Mouse (Mus musculus) C2C12 (cell line): ENCODE measurements around the gene Ccdc96. TPM values are rescaled to one million over a fixed set of nuclear protein-coding genes. Genes with fewer than 3 reads are reported as not detected.
A peak's percentile ranks its signal among the peaks of the same experiment; 100 is the strongest.

Experiments used
- H3K27me3 ChIP-seq: one replicate; pipeline ENCODE4 v1.6.1; 2011; ENCODE audit not compliant: control insufficient read depth, insufficient read depth, insufficient read length
- H3K36me3 ChIP-seq: one replicate; pipeline ENCODE4 v1.6.1; 2011; ENCODE audit not compliant: control insufficient read depth, insufficient read depth
- H3K4me3 ChIP-seq: one replicate; pipeline ENCODE4 v1.5.1; 2011; ENCODE audit warnings: mild to moderate bottlenecking, control low read depth; ENCODE audit not compliant: poor library complexity, insufficient read depth, severe bottlenecking
- H3K79me2 ChIP-seq: one replicate; pipeline ENCODE4 v1.6.1; 2011; ENCODE audit not compliant: control insufficient read depth, insufficient read depth
- H3K79me3 ChIP-seq: one replicate; pipeline ENCODE4 v1.6.1; 2011; ENCODE audit warnings: low read depth, control low read depth
- H3ac ChIP-seq: one replicate; pipeline ENCODE3; 2011; ENCODE audit warnings: low read depth; ENCODE audit not compliant: control insufficient read depth, insufficient read length
- CEBPB ChIP-seq: IDR thresholded peaks from one replicate; pipeline ENCODE4 v1.6.1; 2011; ENCODE audit warnings: low read depth, mild to moderate bottlenecking, control low read depth, moderate library complexity
- CTCF ChIP-seq: IDR thresholded peaks from one replicate; pipeline ENCODE4 v1.5.1; 2011; ENCODE audit not compliant: control insufficient read depth, insufficient read depth, insufficient read length
- FOSL1 ChIP-seq: IDR thresholded peaks from one replicate; pipeline ENCODE4 v1.8.0; 2011; ENCODE audit warnings: mild to moderate bottlenecking, low read length; ENCODE audit not compliant: poor library complexity, insufficient read depth, severe bottlenecking
- MAX ChIP-seq: IDR thresholded peaks from one replicate; pipeline ENCODE4 v1.6.1; 2011; ENCODE audit warnings: mild to moderate bottlenecking, control low read depth
- MYOD1 ChIP-seq: IDR thresholded peaks from one replicate; pipeline ENCODE4 v1.6.1; 2011; ENCODE audit warnings: low read depth; ENCODE audit not compliant: control insufficient read depth, insufficient read length
- MYOG ChIP-seq: IDR thresholded peaks from one replicate; pipeline ENCODE4 v1.6.1; 2011; ENCODE audit not compliant: control insufficient read depth, insufficient read length; ENCODE audit errors: extremely low read depth
- USF1 ChIP-seq: IDR thresholded peaks from one replicate; pipeline ENCODE4 v1.6.1; 2011; ENCODE audit warnings: low read depth, mild to moderate bottlenecking, control low read depth, moderate library complexity
- polyA plus RNA-seq: library from polyadenylated mRNA; unstranded; fragments of >200 nt; fragmentation: generic; extraction: Trizol; gene quantifications from one replicate; pipeline ENCODE4 v1.2.1, GENCODE M21; 2012; ENCODE audit warnings: missing spikeins

Ccdc96 gene
- polyA plus RNA-seq, 1 experiment = 0.42 TPM

DNA sequence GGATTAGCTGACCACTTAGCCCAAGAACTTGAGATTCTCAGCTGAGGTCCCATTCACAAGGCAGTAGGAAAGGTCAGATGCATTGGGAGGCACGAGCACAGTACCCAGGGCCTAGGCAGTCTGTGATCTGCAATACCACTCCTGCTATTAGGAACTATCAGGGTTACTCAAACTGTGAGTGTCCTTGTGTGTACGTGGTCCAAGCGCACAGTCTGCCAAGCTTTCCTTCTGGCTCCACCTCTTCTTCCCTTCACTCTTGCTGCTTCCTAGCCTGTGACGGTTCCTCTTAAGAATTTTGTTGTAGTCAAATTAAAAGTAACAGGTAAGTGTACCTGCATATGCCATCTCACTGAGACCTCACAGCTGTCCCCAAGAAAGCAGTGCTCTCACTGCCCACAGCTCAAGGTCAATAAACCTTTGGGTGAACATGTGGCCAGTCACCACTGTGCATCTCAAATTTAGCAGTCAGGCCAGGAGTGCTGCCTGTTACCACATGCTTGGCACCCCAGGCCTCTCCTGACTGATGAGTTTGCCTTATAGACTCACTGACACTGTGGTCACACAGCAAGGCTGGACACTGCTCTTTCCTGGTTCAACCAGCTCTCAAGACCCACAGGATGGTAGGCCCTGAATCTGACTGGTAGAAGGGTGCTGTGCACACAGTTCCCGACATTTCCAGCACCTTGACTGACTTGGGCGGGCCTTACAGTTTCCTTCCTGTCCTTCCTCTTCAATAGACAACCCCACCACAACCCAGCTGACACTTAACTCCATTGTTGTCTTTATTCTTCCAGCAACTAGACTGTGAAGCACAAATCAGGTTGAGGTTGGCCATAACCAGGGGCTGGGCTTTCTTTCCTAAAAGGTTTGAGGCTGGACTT lies 5.6 kb upstream of the Ccdc96 start:
- no peaks in the 10 kb centered on the region for H3K27me3 ChIP-seq
- peaks cover 47% of the 10 kb centered on the region for H3K79me3 ChIP-seq
- peaks cover 19% of the 10 kb centered on the region for H3K36me3 ChIP-seq
- TF ChIP-seq CEBPB (no peak), MYOG (no peak), USF1 (no peak), FOSL1 (no peak), MAX (no peak), CTCF (no peak), MYOD1 (no peak)
- no peak overlapping the region for H3K4me3 ChIP-seq
- H3K79me2 ChIP-seq = peaks cover 76% of the 10 kb centered on the region
- no peak overlapping the region for H3ac ChIP-seq

DNA sequence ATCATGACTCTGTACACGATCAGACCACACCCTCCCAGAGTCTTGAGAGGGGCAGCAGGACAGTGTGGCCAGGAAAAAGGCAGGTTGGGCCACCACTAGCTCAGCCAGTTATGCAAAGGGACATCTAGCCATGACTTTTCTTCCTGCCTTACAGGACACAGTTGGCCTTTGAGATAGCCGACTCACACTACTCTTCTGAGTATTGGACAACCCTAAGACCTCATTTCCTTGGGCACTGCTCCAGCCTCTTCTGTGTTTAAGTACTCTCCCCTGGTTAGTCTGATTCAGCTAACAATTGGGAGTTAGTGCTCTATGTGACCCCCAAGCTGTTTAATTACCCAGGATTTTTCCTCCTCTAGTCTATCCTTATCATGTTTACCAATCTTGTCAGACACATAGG lies 4.7 kb upstream of the Ccdc96 start:
- H3ac ChIP-seq = no peak overlapping the region
- H3K27me3 ChIP-seq = no peaks in the 10 kb centered on the region
- peaks cover 10% of the 10 kb centered on the region for H3K36me3 ChIP-seq
- TF ChIP-seq FOSL1 = no peak
- no peak for TF ChIP-seq CTCF
- TF ChIP-seq USF1 = no peak
- TF ChIP-seq CEBPB = no peak
- no peak for TF ChIP-seq MYOD1
- no peak for TF ChIP-seq MAX
- no peak for TF ChIP-seq MYOG
- H3K79me3 ChIP-seq = peaks cover 47% of the 10 kb centered on the region
- H3K4me3 ChIP-seq = no peak overlapping the region
- peaks cover 77% of the 10 kb centered on the region for H3K79me2 ChIP-seq

DNA sequence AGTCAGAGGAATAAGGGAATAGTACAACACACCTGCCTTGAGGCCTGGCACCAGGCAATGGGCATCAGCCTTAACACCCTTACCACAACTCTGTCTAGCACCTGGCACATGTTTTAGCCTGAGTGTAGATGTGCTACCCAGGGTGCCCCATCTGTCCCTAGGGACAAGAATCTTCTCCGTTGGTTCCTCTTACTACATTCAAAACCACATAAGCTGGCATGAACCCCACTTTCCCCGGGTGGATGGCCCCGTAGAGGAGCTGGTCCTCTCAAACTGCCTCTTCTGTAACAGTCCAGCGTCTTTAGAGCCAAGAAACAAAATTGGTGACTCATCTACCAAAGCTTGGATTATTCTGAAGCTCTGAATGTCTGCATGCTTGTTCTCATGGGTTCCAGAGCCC lies 4.0 kb upstream of the Ccdc96 start:
- Histone ChIP-seq H3K36me3 (peaks cover 6% of the 10 kb centered on the region), H3K4me3 (no peak overlapping the region), H3K79me3 (peaks cover 47% of the 10 kb centered on the region), H3K79me2 (peaks cover 77% of the 10 kb centered on the region), H3K27me3 (no peaks in the 10 kb centered on the region), H3ac (no peak overlapping the region)
- TF ChIP-seq MYOD1 = no peak
- no peak for TF ChIP-seq CTCF
- no peak for TF ChIP-seq FOSL1
- TF ChIP-seq MAX = no peak
- TF ChIP-seq USF1 = no peak

DNA sequence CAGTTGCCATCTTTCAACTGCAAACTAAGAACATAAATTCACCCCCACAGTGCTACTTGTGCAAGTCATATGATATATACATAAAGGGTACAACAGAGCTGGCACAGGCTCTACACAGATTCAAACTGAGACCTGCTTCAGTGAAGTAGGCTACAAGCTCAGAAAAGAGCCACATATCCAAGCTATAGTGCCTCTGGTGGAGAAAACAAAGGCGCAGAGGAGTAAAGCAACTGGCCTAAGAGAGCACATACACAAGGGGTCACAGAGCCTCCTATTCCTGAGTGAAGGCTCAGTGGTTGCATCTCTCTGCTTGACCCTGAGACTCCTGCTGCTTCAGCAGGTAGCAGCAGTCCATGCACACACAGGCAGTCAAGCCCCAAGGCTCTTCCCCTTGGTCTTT lies 3.3 kb upstream of the Ccdc96 start:
- no peaks in the 10 kb centered on the region for H3K27me3 ChIP-seq
- H3K79me2 ChIP-seq = peaks cover 76% of the 10 kb centered on the region
- H3ac ChIP-seq = no peak overlapping the region
- H3K36me3 ChIP-seq = peaks cover 6% of the 10 kb centered on the region
- peaks cover 46% of the 10 kb centered on the region for H3K79me3 ChIP-seq
- no peak overlapping the region for H3K4me3 ChIP-seq
- TF ChIP-seq CEBPB (no peak), MYOD1 (no peak), MAX (no peak)

DNA sequence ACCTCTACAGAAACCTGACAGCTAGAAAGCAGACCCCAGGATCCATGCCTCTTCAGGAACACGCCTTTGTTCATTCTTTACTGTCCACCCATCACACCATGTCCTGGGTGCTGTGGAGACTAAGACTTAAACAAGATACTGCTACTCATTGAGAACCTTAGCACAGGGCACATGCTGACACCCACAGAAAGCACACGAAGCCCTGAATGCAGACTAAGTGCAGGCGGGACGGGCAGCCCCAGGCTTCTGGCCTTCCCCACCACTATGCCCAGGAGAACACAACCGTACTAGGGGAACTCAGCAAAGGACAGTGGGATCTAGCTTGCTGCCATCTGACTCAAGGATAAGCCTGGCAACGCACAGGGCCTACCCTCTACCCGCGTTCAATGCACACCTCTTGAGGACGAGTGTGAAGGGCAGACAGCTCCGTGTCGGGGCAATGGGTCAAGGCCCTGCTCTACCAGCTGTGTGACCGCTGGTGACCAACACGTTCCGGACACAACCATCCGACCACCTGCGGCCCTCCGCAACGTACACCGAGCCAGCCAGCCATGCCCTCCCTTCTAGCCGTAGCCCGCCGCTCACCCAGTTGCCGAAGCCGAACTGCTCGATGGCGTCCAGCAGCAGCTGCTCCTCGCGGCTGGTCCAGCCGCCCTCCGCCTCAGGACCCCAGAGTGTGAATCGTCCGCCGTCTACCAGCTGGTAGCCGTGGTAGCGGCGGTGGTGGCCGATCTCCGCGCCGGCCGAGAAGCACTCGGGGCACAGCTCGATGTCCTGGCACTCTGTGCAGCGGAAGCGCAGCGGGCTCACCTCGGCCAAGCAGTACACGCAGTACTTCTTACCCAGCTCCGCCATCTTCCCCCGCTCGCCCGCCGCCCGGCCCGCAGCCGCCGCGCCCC lies 936 bp upstream of the Ccdc96 start:
- no peak for TF ChIP-seq MYOD1
- TF ChIP-seq CTCF = no peak
- TF ChIP-seq CEBPB = no peak
- no peak for TF ChIP-seq FOSL1
- no peak for TF ChIP-seq MAX
- H3K79me3 ChIP-seq = peaks cover 38% of the 10 kb centered on the region

DNA sequence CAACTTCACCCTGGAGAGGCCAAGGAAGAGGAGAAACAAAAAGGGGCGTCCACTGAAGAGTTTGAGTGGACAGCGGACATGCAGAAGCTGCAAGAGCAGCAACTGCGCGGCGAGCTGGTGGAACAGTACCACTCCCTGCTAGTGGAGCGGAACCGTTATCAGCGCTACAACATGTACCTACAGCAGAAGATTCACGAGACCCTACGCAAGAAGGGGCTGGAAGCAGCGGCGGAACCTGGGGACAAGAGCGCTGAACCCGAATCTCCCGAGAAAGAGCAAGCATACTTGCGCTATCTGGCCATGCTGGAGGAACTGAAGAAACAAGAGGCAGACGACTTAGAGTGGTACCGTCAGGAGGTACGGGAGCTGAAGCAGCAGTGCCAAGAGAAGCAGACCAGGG lies 918 bp downstream of the Ccdc96 start:
- Histone ChIP-seq H3ac (no peak overlapping the region), H3K27me3 (no peaks in the 10 kb centered on the region), H3K4me3 (no peak overlapping the region), H3K79me2 (peaks cover 36% of the 10 kb centered on the region), H3K79me3 (peaks cover 25% of the 10 kb centered on the region), H3K36me3 (no peaks in the 10 kb centered on the region)
- TF ChIP-seq MAX = no peak
- TF ChIP-seq USF1 = no peak
- TF ChIP-seq MYOG = no peak
- TF ChIP-seq MYOD1 = no peak
- TF ChIP-seq CTCF = no peak
- TF ChIP-seq CEBPB = no peak
- TF ChIP-seq FOSL1 = no peak

More for the DNA sequence above, 936 bp upstream of the Ccdc96 start:
- H3ac ChIP-seq = peak overlapping the region; percentile 97
- H3K27me3 ChIP-seq = no peaks in the 10 kb centered on the region
- peaks cover under 1% of the 10 kb centered on the region for H3K36me3 ChIP-seq
- H3K4me3 ChIP-seq = peak overlapping the region; percentile 60
- H3K79me2 ChIP-seq = peaks cover 55% of the 10 kb centered on the region
